Mouse (Mus musculus): ENCODE measurements at regions not wholly inside any gene's neighbourhood (a gene's known extent, or its start where the extent isn't known, plus 50 kb on each side); places are given as distances from the start of the nearest gene placed in this dataset.

DNA sequence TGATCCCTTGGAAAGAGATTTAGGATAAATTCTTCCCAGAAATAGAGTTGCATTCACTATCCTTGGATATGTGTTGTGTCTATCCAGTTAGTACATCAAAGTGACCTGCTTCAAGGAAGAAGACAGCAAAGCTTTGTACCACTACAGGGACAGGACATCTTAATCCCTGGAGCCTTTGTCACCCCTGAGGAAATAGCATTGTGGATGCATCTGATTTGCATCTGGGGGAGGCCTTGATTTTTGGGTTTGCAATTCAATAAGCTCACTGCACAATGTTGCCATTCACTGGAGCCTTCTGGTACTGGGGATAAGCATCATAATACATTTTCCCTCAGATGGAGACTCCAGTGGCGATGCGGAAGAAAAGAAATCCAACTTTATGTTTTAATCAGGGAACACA lies 229.2 kb upstream of the Dcn start:
- TF ChIP-seq POLR2A (IDR thresholded peaks at IDR 0.05; ENCODE audit: extremely low read depth, insufficient read depth, low read length) (no peak), CTCF (IDR thresholded peaks at IDR 0.05; ENCODE audit: low read depth, low read length) (no peak)

All from liver, adult 2 months (tissue).